Mouse (Mus musculus): ENCODE measurements around the gene Gm33815. TPM values are rescaled to one million over a fixed set of nuclear protein-coding genes. Genes with fewer than 3 reads are reported as not detected.

Gm33815 gene
- 4.5 TPM for polyA plus RNA-seq (2014; fragmentation: Illumina TruSeq; extraction: RNeasy Lipid Tissue Mini Kit (QIAGEN cat#74804); ENCODE audit: low read depth, low replicate concordance)

GRCm38 (mm10) chrY:69320832-69321231 is at the start of gene Gm33815:
TSS of gene Gm33815 (plus strand) at chrY:69321132.

Measured in testis, adult 10 weeks (tissue).